Mouse (Mus musculus): ENCODE results near the gene Mapk8. TPM values are rescaled to one million over a fixed set of nuclear protein-coding genes. Genes with fewer than 3 reads are reported as not detected.

Mapk8 gene
- total RNA-seq, 2 experiments from 2014 or later, result 176 to 186 TPM

DNA sequence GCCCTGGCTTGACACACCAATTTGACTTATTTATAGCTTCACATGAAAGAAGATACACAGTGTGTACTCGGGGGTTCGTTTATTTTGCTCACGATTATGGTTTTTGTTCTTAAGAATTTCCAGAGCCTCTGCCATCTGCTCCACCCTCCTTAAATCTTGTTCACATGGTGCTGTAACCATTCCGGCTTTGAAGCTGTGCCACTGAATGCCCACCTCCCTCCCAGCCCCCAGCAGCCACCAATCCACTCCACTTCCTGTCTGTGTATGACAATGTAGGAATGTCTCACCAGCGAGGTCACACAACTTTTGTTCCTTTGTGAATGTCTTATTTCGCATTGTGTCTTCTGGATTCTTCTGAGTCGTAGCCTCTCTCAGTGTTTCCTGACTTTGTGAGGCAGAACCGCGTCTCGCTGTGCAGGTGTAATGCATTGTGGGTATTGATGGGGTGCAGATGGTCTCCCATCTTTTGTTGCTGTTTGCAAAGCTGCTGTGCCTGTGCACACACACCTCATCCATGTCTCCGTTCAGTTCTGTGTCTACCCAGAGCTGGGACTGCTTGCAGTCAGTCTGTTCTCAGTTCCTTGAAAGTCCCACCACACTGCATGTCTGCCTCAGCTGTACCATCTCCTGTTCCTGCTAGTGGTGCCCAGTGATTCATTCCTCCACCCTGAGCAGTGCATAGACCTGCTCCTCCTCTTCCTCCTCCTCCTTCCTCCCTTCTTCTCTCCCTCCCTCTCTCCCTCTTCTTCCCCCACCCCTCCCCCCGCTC lies 89.2 kb downstream of the Mapk8 start:
- no peak for DNase-seq (ENCODE audit: extremely low spot score in 1 of 2, low spot score in 2 of 2)
- intact Hi-C loops (cut with DNase I), result no loop called here

DNA sequence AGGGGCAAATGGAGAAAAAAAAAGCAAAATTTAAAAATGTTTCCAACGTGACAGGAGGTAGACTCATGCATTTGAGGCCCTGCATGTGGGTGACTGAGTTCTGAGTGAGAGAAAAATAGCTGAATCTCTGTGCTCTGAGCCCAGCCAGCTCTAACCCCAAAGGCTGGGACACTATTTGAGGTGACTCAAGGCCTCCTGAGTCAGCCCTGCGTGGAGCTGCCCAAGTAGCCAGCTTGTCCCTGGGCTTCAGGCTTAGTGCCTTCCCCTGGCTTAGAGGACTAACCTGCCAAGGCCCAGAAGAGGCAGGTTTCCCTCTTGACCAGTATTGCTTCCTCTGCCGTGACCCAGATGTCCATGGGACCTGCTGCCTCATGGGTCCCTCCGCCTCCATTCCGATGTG lies 91.7 kb downstream of the Mapk8 start:
- no peak for DNase-seq (ENCODE audit: extremely low spot score in 1 of 2, low spot score in 2 of 2)
- intact Hi-C loops (cut with DNase I), result no loop called here

DNA sequence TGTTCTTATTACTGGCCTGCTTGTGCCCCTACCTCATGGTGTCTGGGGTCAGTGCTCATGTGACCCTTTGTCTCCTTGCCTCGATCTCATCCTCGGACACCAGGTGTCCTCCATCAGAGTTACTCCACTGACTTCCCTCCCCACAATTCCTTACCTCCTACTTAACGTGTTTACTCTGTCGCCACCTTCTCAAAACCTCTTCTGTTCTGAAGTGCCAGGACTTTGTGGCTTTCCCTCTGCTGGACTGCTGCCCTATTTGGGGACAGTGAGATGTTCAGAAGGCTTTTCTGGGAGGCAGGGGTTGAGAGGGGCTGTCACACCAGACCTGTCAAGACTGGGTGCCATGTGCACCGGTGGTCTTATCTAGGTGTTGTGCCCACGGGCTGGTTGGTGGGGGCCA lies 94.1 kb downstream of the Mapk8 start:
- no peak for DNase-seq (ENCODE audit: extremely low spot score in 1 of 2, low spot score in 2 of 2)
- intact Hi-C loops (cut with DNase I), result no loop called here

GRCm38 (mm10) chr14:33351984-33352722 lies 94.8 kb downstream of the Mapk8 start:
- DNase-seq (ENCODE audit: extremely low spot score in 1 of 2, low spot score in 2 of 2), result no peak
- intact Hi-C loops (cut with DNase I), result no loop called here

GRCm38 (mm10) chr14:33351019-33351418 lies 95.9 kb downstream of the Mapk8 start:
- intact Hi-C loops (cut with DNase I), result no loop called here
- no peak for DNase-seq (ENCODE audit: extremely low spot score in 1 of 2, low spot score in 2 of 2)

GRCm38 (mm10) chr14:33348146-33348545 lies 98.8 kb downstream of the Mapk8 start:
- intact Hi-C loops (cut with DNase I), result no loop called here
- DNase-seq (ENCODE audit: extremely low spot score in 1 of 2, low spot score in 2 of 2), result no peak

DNA sequence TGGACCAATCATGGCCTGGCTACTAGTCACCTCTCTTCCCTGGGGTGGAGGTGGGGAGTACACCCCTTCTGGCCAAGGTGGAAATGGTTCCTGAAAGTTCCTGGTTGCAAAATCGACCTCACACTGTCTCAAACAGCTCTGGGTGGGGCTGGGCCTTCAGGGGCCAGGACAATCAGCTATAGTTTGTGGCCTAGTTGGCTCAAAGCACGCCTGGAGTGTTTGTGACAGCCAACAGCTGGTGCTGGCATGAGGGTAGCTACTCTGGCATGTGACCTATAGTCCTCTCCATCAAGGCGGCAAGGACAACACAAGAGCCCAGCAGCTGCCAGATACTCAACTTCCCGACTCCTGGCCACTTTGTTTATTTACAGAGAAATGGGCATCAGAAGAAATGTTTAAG lies 99.2 kb downstream of the Mapk8 start:
- no peak for DNase-seq (ENCODE audit: extremely low spot score in 1 of 2, low spot score in 2 of 2)
- intact Hi-C loops (cut with DNase I), result no loop called here

DNA sequence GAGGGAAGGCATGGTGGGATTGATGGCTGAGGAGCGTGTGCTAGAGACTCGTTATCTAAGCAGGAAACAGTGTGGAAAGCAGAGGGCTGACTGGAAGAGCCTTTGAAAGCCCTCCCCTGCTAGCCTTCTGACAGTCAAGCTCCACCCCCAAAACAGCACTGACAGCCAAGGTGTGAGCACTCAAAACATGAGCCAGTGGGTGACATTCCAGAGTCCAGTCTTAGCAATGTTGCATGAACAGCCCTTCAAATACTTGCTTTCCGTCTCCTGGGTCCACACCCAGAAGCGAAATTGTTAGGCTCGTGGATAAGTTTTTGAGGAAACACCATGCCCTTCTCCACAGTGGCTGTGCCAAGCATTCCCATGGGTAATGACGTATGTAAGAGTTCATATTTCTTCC lies 100.4 kb downstream of the Mapk8 start:
- DNase-seq (ENCODE audit: extremely low spot score in 1 of 2, low spot score in 2 of 2), result no peak
- intact Hi-C loops (cut with DNase I), result no loop called here

GRCm38 (mm10) chr14:33343131-33343725 lies 103.7 kb downstream of the Mapk8 start:
- intact Hi-C loops (cut with DNase I), result no loop called here
- no peak for DNase-seq (ENCODE audit: extremely low spot score in 1 of 2, low spot score in 2 of 2)

DNA sequence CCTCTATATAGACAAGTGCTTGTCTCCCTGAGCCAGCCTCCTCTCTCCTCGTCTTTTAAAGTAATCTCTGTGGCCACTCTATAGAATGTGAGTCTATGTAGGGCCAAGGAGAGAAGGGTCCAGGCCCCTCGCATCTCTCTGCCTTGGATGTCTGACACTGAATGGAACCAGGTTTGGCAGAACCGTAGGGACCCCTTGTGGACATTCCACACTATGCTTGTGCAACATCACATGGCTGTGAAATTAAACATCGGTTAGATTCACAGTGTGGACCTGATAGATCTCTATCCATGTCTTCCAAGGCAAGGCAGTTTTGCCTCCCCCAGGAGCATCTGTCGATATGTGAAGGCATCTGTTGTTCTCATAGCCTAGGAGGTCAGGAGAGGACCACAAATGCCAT lies 108.3 kb downstream of the Mapk8 start:
- DNase-seq (ENCODE audit: extremely low spot score in 1 of 2, low spot score in 2 of 2), result no peak
- intact Hi-C loops (cut with DNase I), result no loop called here

DNA sequence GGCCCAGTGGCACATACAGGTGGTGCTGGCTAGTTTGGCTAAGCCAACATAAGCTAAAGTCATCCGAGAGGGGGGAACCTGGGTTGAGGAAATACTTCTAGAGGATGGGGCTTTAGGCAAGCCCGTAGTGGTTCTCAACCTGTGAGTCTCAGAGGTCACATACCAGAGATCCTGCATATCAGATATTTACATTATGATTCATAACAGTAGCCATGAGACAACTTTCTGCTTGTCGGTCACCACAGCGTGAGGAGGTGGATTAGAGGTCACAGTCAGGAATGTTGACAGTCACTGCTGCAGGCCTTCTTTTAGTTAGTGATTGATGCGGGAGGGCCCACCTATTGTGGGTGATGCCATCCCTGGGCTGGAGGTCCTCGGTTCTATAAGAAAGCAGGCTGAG lies 111.2 kb downstream of the Mapk8 start:
- no peak for DNase-seq (ENCODE audit: extremely low spot score in 1 of 2, low spot score in 2 of 2)
- intact Hi-C loops (cut with DNase I), result no loop called here

DNA sequence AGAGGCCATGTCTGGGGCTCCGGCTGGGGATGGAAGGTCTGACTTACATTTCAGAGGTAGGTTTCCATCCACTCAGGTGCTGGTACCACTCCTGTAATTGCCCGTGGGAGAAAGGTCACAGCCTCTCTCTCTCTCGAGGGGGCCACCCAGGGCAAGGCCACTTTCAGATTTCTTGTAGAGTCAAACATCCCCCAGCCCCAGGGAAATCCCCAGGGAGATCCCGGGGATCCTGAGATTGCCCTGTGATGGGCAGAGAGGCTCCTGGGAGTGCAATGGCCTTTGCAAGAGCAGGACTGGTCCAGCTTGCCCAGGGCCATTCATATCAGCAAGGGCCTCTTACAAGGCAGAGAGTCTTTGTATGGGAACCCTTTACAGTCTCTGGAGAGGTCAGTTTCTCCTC lies 112.6 kb downstream of the Mapk8 start:
- DNase-seq (ENCODE audit: extremely low spot score in 1 of 2, low spot score in 2 of 2), result no peak
- intact Hi-C loops (cut with DNase I), result no loop called here

DNA sequence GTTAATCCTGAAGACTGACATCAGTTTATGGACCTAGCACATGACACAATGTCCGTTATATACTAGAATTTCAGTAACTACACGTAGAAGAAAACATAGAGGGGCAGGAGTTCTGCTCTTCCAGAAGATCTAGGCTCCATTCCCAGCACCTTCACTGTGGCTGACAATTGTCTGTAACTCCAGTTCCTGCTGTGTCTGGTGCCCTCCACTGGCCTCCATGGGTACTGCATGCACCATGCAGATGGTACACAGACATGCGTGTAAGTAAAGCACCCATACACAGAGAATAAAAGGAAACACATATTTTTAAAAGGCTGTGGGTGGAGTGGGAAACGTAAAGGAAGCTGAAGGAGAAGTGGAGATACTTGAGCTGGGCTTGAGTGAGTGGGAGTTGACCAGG lies 113.1 kb downstream of the Mapk8 start:
- intact Hi-C loops (cut with DNase I), result no loop called here
- DNase-seq (ENCODE audit: extremely low spot score in 1 of 2, low spot score in 2 of 2), result no peak

DNA sequence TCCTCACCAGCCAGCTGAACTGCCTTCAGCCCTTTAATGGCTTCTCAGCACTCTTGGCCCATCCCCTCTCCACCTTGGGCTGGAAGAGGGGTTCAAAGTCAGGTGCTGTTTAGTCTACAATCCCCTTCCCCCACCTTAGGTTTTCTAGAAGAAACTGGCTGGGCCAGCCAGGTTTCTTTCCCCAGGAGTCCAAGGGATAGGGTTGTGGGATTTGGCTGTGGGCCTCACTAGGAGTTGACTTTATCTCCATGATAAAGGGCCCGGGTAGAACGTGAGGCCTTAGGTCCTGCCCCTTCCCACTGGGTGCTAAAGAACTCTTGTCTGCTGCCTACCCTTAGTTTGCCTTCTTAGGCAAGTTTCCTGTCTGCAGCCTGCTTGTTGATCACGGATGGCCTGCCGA lies 115.3 kb downstream of the Mapk8 start:
- no peak for DNase-seq (ENCODE audit: extremely low spot score in 1 of 2, low spot score in 2 of 2)
- intact Hi-C loops (cut with DNase I), result no loop called here

GRCm38 (mm10) chr14:33330986-33331385 lies 116.0 kb downstream of the Mapk8 start:
- no peak for DNase-seq (ENCODE audit: extremely low spot score in 1 of 2, low spot score in 2 of 2)
- intact Hi-C loops (cut with DNase I), result no loop called here

DNA sequence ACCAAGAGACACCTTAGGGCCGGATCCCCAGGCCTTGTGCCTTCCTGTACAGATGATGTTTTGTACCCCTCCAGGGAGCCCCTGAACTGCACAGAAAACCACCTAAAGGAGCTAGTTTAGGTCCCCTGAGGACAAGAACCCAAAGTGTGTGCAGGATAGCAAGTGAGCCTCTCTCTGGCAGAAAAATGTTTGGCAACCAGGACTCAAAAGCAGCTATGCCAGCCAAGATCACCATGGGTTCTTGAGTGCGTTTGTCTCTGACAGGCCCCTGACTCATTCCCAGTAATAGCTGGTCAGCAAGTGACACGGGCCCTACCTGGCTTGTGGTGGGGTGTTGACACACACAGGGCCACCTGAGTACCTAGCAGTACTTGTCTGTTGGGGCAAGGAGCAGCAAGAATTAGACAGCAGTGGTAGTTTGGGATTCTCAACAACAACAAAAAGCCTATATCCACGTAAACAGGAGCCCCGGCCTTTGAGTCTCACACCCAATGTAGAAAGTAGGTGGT lies 117.6 kb downstream of the Mapk8 start:
- no peak for DNase-seq (ENCODE audit: extremely low spot score in 1 of 2, low spot score in 2 of 2)
- intact Hi-C loops (cut with DNase I), result no loop called here

DNA sequence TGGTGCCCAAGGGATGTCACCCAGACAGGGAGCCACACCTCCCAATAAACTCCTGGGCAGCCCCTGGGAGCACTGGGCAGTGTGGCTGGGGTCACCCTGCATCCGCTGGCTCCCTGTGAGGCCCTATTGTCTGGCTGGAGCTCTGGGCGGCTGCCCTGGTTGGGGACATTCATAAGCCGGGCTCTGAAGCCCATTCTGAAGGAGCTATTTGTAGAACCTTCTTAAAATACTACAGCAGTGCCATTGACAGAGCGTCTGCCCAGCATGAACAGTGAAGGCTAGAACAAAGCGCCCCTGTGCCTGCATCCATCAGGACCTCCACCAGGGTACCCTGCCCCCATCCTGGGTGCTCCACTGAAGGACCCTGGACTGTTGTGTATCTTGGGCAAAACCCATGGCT lies 118.6 kb downstream of the Mapk8 start:
- DNase-seq (ENCODE audit: extremely low spot score in 1 of 2, low spot score in 2 of 2), result peak; percentile 39 to 53
- intact Hi-C loops (cut with DNase I), result no loop called here

Measured in left cerebral cortex, postnatal 10 days (tissue).